Mouse (Mus musculus): ENCODE data around the gene U2af1l4.
A peak's percentile ranks its signal among the peaks of the same experiment; 100 is the strongest.

U2af1l4 gene

GRCm38 (mm10) chr7:30586455-30587020 lies 23.4 kb downstream of the U2af1l4 start:
- no peak for DNase-seq (ENCODE audit: low spot score)

DNA sequence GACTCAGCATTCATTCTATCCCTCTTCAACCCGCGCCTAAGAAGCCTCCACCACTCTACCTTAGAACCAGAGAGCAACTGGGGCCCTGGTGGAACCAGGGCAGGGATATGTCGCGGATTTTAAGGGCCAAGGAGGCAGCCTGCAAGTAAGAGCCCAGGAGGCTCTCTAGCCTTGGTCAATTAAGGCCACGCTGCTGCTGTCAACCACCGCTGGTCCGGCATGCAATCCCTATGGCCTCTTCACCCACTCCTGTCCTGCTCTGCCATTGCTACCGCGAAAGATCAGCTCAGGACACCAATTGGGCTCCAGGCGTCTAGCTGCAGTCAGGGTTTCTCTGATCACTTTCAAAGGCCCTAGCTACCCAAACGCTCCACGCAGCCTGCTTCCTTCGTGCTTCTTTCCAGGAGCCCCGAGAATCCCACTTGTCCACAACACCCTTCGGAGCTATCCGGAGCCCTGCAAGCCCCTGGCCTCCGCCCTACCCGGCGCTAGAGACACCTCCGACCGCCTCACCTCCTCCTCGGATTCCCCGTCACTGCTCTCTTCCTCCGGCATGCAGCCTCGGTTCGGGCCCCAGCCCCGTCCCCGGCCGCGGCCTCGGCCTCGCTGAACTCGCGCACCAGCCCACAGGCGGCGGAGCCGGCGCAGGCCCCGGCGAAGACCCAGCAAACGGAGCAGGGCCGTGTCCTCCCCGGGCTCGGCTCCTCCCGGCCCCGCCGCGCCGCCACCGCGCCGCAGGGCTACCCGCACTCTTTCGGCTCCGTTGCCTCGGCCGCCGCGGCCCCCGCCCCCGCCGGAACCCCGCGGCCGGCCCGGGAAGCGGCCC lies 25.0 kb downstream of the U2af1l4 start:
- DNase-seq (ENCODE audit: low spot score) = peak; percentile 72

DNA sequence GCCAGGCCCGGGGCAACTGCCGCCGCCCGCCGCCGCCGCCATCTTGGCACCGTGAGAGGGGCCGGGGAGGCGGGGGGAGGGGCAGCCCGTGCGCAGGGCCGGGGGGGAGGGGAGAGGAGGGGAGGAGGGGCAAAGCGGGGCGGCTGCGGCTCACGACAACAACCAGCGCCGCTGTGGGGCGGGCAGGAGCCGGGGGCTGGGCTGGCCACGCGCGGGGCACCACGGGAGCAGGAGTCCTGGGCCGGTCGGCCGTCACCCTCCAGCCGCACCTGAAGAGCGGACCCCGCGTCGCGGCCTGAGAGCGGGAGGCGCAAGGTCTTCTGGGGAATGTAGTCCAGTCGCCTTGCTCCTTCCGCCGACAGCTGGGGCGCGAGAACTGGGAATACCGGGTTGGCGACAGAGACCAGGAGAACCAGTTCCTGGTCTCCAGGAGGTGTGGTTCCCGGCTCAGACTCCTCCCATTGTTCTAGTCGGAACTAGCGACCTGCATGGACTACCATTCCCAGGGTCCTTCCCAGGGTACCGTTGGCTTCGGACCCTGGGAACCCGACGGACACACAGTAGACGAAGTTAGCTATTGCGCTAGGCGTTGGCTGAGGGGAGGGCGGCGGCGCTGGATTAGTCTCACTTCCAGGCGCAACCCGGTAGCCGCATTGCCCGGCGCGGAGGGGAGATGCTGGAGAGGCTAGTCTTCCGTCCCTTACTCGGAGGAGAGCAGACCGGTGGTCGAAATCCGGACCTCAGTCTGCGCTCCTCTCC lies 25.8 kb downstream of the U2af1l4 start, which contains the start of gene Kmt2b:
TSS of gene Kmt2b (minus strand) at position 51 of the 759 bp plus-strand sequence.
- DNase-seq (ENCODE audit: low spot score) = peak; percentile 99

GRCm38 (mm10) chr7:30589435-30590301 lies 26.6 kb downstream of the U2af1l4 start:
- DNase-seq (ENCODE audit: low spot score) = peak; percentile 78

DNA sequence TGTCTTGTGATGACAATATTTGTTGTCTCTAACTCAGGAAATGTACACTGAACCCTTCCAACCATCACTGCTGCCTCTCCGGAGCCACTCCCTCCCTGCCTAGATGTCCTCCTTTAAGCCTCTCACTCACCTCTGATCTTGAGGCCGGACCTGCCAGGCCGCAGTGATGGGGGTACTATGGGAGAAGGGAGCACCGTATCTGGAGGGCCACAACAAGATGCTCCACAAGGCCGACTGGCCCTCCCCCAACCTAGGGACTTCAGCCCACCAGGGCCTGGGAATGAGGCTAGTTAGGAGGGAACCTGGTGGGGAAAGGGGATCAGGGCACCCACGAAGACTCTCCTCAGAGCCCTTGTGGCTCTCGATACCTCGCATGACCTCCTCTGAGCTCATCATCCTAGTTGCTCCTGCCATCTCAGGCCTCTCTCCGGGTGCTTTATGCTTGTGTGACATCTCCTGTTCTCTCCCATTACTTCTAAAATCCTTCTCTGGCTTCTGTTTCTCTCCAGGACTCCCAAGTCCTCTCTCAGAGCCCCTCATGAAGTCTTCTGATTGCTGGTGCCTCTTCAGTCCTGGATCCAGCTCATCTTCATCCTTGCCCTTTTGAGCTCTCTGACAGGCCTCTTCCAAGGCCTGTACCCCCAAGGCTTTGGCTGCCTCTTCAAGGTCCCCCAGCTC lies 28.0 kb downstream of the U2af1l4 start:
- DNase-seq (ENCODE audit: low spot score) = no peak

DNA sequence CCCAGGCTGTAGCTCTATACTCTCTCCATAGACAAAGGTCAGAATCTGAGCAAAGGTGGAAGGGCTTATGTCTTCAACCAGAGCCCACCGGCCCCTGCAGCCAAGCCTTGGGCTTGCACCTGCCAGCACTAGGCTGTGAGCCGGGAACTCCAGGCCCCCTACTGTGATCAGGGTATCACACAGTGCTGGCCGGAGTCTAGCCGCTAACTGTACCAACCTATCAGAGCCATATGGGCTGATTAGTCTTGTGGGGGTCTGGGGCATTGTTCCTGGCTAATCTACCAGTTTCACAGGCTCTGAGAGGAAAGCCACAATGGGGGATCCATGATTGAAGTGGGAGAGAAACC lies 28.5 kb downstream of the U2af1l4 start:
- no peak for DNase-seq (ENCODE audit: low spot score)

- DNase-seq (ENCODE audit: low spot score) = no peak
Measured at GRCm38 (mm10) chr7:30592772-30593423, 29.8 kb downstream of the U2af1l4 start.

GRCm38 (mm10) chr7:30593579-30594509 lies 30.7 kb downstream of the U2af1l4 start:
- DNase-seq (ENCODE audit: low spot score) = no peak

- no peak for DNase-seq (ENCODE audit: low spot score)
Measured at GRCm38 (mm10) chr7:30594510-30595024, 31.5 kb downstream of the U2af1l4 start.

- no peak for DNase-seq (ENCODE audit: low spot score)
Measured at GRCm38 (mm10) chr7:30596093-30596492, 33.0 kb downstream of the U2af1l4 start.

DNA sequence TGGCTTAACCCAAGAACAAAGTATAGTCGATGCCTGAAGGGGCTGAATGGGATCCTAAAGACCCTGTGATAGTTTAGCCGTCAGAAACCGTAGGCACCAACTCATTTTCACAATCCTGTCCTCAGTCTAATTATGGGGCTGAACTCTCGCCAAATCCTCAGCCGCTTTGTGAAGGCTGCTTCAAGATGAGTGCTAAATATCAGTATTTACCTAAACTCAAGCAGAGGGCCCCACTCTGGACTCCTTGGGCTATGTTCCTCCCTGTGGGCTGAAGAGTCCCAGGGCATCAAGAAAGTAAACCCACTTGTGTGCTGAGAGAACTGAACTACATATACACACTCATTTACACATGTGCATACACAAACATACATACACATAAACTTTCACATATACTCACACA lies 33.7 kb downstream of the U2af1l4 start:
- DNase-seq (ENCODE audit: low spot score) = no peak

DNA sequence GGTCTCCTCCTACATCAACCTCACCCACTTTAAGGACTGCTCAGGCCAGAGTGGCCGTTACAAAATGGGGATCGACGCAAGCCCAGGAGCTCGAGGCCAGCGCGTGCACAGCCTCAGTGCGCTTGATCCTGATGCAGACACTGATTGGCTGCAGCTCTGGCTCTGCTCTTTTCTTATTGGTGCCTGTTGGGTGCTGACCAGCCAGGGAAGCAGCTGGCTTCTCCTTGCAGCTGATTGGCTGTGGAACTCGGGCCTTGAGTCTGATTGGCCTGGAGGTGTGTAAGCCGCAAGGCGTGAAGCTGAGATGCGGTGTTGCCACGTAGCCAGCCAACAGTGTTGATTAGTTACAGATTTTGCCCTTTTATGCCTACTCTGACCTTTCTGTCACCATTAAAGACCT lies 35.7 kb downstream of the U2af1l4 start, which contains the start of gene Zbtb32:
TSS of gene Zbtb32 (minus strand) at position 124 of the 400 bp plus-strand sequence.
- DNase-seq (ENCODE audit: low spot score) = peak; percentile 93

- DNase-seq (ENCODE audit: low spot score) = peak; percentile 95
Measured at GRCm38 (mm10) chr7:30599933-30600353, 36.8 kb downstream of the U2af1l4 start.

DNA sequence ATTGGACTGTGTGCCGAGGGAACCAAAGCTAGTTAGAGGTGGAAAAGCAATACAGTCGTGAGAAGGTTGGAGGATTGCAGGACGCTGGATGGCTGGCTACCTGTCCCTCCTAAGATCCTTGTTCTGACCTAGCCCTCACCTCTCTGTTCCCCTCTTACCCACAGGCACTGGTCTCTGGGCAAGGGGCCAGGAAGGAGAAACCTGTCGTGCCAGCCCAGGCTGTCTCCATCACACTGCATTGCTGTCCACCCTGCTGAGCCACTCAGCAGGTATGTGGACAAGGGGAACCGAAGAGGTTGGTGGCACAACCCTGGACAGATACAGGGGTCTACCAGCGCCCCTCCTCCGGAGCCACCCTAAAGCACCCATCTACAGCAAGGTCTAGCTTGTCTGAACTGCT lies 37.5 kb downstream of the U2af1l4 start:
- DNase-seq (ENCODE audit: low spot score) = no peak

- no peak for DNase-seq (ENCODE audit: low spot score)
Measured at GRCm38 (mm10) chr7:30602583-30602982, 39.5 kb downstream of the U2af1l4 start.

DNA sequence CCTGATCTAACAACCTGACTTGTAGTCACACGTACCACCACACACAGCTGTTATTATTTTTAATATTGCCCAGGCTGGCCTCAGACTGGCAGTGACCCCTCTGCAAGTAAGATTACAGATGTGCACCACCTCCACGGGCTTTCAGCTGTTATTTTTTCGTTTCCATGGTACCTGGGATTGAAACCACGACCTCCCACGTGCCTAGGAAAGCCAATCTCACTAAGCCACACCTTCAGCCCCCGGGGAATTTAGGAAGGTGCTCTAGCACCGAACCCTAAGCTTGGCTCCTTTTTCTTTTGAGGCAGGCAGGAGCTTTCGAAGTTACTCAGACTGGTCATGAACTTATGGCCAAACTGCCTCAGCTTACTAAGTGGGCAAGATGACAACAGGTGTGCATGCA lies 41.3 kb downstream of the U2af1l4 start:
- DNase-seq (ENCODE audit: low spot score) = no peak

DNA sequence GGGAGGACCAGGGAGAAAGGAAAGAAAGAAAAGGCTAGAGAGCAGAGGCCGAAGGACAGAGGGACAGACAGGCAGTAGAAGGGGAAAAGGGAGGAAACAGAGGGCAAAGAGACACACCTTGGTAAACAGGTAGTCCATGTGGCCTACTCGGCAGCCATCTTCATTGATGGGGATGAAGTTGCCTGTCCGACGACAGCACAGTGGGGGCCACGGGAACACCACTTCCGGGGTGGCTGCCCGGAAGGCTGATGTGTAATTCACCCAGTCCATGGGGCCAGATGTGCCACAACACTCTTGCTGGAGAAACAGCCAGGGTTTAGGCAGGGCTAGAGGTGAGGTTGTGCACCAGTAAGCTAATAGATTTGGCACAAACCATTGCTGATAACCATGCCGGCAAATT lies 41.8 kb downstream of the U2af1l4 start:
- DNase-seq (ENCODE audit: low spot score) = no peak

DNA sequence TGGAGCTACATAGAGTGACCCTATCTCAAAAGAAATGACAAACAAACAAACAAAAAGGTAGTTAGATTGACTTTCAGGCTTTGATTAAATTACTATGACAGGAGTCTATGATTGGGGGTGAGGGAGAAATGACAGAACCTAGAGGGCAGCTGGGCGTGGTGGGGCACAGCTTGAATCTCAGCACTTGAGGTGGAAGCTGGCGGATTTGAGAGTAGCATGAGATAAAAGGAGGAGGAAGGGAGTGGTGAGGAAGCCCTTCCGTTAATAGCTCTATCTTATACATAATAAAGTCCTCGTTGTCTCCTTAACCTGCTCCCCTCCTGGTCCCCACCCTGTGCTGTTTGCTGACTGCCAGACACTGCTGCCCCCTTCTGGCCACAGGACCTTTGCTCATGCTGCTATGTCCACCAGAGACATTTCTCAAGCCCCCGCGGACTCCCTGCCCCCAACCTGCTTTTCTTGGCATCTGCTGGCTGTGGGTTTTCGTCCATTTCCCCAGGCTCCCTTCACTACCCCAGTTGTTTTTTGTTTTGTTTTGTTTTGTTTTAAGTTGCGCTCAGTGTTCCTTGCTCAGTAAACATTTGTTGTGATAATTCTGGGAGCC lies 44.7 kb downstream of the U2af1l4 start:
- no peak for DNase-seq (ENCODE audit: low spot score)

- no peak for DNase-seq (ENCODE audit: low spot score)
Measured at GRCm38 (mm10) chr7:30608476-30608875, 45.4 kb downstream of the U2af1l4 start.

Measured in testis, postnatal 14 days (tissue).